Mouse (Mus musculus) heart, embryonic 13.5 days (tissue): Measurements from ENCODE around the gene Safb2. TPM values are rescaled to one million over a fixed set of nuclear protein-coding genes. Genes with fewer than 3 reads are reported as not detected.
A peak's percentile ranks its signal among the peaks of the same experiment; 100 is the strongest.

Experiments used
- ATAC-seq: fragments of 200-750 bp; cut with Nextera tagmentation; 2 replicates; pipeline ENCODE4 v1.8.0; 2017; ENCODE audit warnings: moderate TSS enrichment; ENCODE audit not compliant: insufficient number of reproducible peaks, low FRiP score, low TSS enrichment; ENCODE audit errors: extremely low read depth
- H3K27ac ChIP-seq: fragments of 300-500 bp; sonication (generic); replicated peaks from 2 replicates; pipeline ENCODE4 v1.5.1; 2015; ENCODE audit warnings: moderate library complexity, mild to moderate bottlenecking, inconsistent platforms
- H3K27me3 ChIP-seq: fragments of 300-500 bp; sonication (generic); replicated peaks from 2 replicates; pipeline ENCODE4 v1.6.1; 2015; ENCODE audit warnings: mild to moderate bottlenecking, inconsistent platforms
- H3K36me3 ChIP-seq: fragments of 300-500 bp; sonication (generic); 2 replicates; pipeline ENCODE4 v1.6.1; 2015; ENCODE audit warnings: mild to moderate bottlenecking, inconsistent platforms
- H3K4me1 ChIP-seq: fragments of 300-500 bp; sonication (generic); 2 replicates; pipeline ENCODE4 v1.6.1; 2015; ENCODE audit warnings: inconsistent platforms
- H3K4me2 ChIP-seq: fragments of 300-500 bp; sonication (generic); 2 replicates; pipeline ENCODE4 v1.6.1; 2015; ENCODE audit warnings: inconsistent platforms, mild to moderate bottlenecking, moderate library complexity
- H3K4me3 ChIP-seq: fragments of 300-500 bp; sonication (generic); 2 replicates; pipeline ENCODE4 v1.5.1; 2015; ENCODE audit warnings: moderate library complexity, mild to moderate bottlenecking, inconsistent platforms
- H3K9ac ChIP-seq: fragments of 300-500 bp; sonication (generic); 2 replicates; pipeline ENCODE4 v1.6.1; 2015; ENCODE audit warnings: inconsistent platforms, mild to moderate bottlenecking, moderate library complexity
- H3K9me3 ChIP-seq: fragments of 300-500 bp; sonication (generic); 2 replicates; pipeline ENCODE4 v1.6.1; 2016; ENCODE audit warnings: inconsistent platforms
- WGBS: fragments of 180-500 bp; shearing (Covaris S2); methylation state at CpG from one replicate; pipeline ENCODE4 v1.1.7; 2015; ENCODE audit warnings: mixed read lengths; 5-methylcytosine and 5-hydroxymethylcytosine counted together
- polyA plus RNA-seq: library from polyadenylated mRNA; unstranded; fragments of >200 nt; fragmentation: Nextera tagmentation; extraction: Ambion mirVana; gene quantifications from 2 replicates; pipeline ENCODE4 v1.2.1, GENCODE M21; 2015

The Safb2 gene
- polyA plus RNA-seq, 1 experiment from 2014 or later: 50.2 TPM

DNA sequence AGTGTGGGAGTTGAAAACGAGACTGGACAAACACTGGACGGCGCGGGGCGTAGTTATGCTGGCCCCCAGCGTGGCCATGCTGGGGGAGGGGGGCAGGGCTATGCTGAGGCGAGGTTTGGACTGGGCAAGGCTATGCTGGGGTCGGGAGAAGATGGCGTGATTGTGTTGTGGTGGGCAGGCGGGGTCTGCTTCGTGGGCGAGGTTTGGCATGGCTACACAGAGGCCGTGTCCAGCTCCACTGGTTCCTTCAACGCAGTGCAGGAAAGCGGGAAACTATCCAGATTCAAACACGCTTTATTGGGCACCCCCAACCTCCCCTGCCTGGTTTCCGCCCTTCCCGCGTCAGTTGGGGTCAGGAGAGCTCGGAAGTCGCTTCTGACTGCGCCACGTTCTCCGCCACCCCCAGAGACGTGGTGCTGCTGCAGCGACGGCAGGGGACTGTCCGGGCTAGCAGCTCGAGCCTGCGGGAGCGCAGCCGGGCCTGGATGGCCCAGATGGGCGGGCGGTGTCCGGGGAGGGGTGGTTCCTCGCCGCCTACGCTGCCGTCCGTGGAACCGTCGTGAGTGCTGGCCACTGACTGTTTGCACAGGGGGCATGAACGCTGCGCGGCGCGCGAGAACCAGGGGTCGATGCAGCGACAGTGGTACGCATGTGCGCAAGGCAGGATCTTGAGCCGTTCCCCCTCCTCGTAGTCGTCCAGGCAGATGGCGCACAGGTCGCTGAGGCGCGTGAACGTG is 73.2 kb downstream of the Safb2 start:
- 0 out of 2 replicates have a peak, but pooled peaks cover 3% of the 10 kb centered on the region for H3K9me3 ChIP-seq
- peaks cover 31% of the 10 kb centered on the region for H3K4me1 ChIP-seq
- 7% methylated on average over 60 of the region's 60 CpGs for WGBS
- H3K4me3 ChIP-seq: peak overlapping the region; percentile 37
- peak overlapping the region; percentile 56 for H3K9ac ChIP-seq
- no peak for ATAC-seq
- H3K27ac ChIP-seq: no peak overlapping the region
- H3K36me3 ChIP-seq: no peaks in the 10 kb centered on the region
- H3K27me3 ChIP-seq: peaks cover 79% of the 10 kb centered on the region
- H3K4me2 ChIP-seq: peak overlapping the region; percentile 60

Other genes starting within 250 kb of the Safb2 start
- gene Ptprs, start 108.1 kb downstream of the Safb2 start, polyA plus RNA-seq: 45.4 and 50.1 TPM in 2 replicates
- not detected in 2 replicates for gene Znrf4, start 72.2 kb downstream of the Safb2 start, polyA plus RNA-seq
- 0.19 and 0.37 TPM in 2 replicates for gene Gm20219, start 30.2 kb downstream of the Safb2 start, polyA plus RNA-seq
- gene Safb, start 240 bp upstream of the Safb2 start, polyA plus RNA-seq: 66.9 and 68.1 TPM in 2 replicates
- gene 2410015M20Rik, start 25.2 kb upstream of the Safb2 start, polyA plus RNA-seq: 273 and 332 TPM in 2 replicates
- 1,294 and 1,391 TPM in 2 replicates for gene Rpl36, start 28.8 kb upstream of the Safb2 start, polyA plus RNA-seq
- gene Lonp1, start 42.3 kb upstream of the Safb2 start, polyA plus RNA-seq: 54.4 and 58.9 TPM in 2 replicates
- gene Catsperd, start 43.6 kb upstream of the Safb2 start, polyA plus RNA-seq: 0.22 and 0.40 TPM in 2 replicates
- gene Ranbp3, start 88.7 kb upstream of the Safb2 start, polyA plus RNA-seq: 58.8 and 66.6 TPM in 2 replicates
- gene Ndufa11, start 133.2 kb upstream of the Safb2 start, polyA plus RNA-seq: 783 and 886 TPM in 2 replicates
- 12.7 and 13.3 TPM in 2 replicates for gene Vmac, start 133.4 kb upstream of the Safb2 start, polyA plus RNA-seq
- 7.9 and 8.6 TPM in 2 replicates for gene Nrtn, start 172.9 kb upstream of the Safb2 start, polyA plus RNA-seq
- 31.9 and 33.2 TPM in 2 replicates for gene Dus3l, start 180.2 kb upstream of the Safb2 start, polyA plus RNA-seq
- gene Prr22, start 185.7 kb upstream of the Safb2 start, polyA plus RNA-seq: 0.78 and 1.0 TPM in 2 replicates
- 4.7 and 4.9 TPM in 2 replicates for gene Rfx2, start 246.4 kb upstream of the Safb2 start, polyA plus RNA-seq